Mouse (Mus musculus): ENCODE measurements around the gene Rnf157. TPM values are rescaled to one million over a fixed set of nuclear protein-coding genes. Genes with fewer than 3 reads are reported as not detected.

Gene Rnf157
- total and polyA plus RNA-seq, 3 experiments: 8.7 to 39.3 (median 10.9) TPM

DNA sequence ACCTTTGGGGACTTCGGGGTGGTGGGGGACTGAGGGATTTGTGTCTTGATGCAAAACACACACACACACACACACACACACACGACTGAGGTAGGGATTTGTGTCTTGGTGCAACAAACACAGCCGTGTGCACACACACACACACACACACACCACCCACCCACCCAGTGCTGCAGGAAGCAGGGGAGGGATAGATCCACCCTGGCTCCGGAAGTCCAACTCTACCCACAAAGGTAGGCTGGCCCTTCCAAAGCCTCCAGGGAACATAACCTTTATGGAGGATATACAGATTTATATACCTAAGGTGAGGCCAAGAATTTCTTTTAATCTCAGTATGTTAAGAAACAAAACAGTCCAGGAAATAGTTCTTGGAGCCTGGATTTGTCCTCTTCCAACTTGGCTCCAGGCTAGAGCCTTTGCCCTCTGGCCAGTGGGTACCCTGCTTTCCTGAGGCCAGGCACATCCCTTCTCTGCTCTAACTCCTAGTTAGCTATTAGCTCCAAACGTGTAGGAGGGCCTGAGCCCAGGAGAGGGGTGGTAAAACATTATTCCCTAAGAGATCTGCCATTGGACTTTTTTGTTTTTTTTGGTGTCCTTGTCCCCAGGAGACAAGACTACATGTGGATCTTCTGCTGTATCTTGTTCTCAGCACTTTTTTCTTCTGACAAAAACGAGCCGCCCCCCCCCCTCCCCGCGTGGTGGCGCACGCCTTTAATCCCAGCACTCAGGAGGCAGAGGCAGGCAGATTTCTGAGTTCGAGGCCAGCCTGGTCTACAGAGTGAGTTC is 22.3 kb upstream of the Rnf157 start (continued):
- no peak for TF ChIP-seq PAX5 (IDR thresholded peaks at IDR 0.05; ENCODE audit: low read length)
- no peak for TF ChIP-seq IRF4 (IDR thresholded peaks at IDR 0.05; ENCODE audit: low read depth, low read length)
- no peak for TF ChIP-seq USF2 (conservative IDR thresholded peaks at IDR 0.05; ENCODE audit: low read depth, low read length)
- TF ChIP-seq MAX (IDR thresholded peaks at IDR 0.05; ENCODE audit: low read length): no peak
- no peak for TF ChIP-seq CHD2 (IDR thresholded peaks at IDR 0.05; ENCODE audit: low read length)
- TF ChIP-seq RAD21 (IDR thresholded peaks at IDR 0.05; ENCODE audit: low read depth, low read length): no peak
- TF ChIP-seq TCF12 (IDR thresholded peaks at IDR 0.05; ENCODE audit: low read depth, low read length): no peak

DNA sequence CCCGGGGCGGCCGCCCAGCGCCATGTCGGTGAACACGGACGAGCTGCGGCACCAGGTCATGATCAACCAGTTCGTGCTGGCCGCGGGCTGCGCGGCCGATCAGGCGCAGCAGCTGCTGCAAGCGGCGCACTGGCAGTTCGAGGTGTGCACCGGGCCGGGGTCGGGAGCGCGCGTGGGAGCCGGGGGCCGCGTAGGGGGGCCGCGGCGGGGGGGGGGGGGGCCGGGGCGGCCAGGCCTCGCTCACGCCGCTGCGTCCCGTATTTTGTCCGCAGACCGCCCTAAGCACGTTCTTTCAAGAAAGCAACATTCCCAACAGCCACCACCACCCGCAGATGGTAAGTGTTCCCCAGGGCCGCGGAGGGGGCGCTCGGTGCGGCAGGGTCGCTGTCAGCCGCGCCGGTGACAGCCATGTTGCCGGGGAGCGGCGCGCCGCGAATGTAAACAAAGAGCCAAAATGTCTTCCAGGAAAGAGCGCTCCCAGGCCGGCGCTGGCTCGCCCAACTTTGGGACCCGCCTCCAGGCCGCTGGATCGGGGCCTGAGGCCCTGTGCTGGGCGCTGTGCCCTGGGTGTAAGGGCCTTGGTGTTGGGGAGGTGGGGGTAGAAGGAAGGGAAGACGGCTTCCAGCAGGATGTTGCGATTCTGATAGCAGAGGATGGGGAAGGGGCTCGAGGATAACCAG is 21.6 kb upstream of the Rnf157 start:
- H3K27me3 ChIP-seq (replicated peaks): no peaks in the 10 kb centered on the region
- H3K4me1 ChIP-seq (ENCODE audit: control insufficient read depth in 1 of 2, insufficient read depth in 2 of 2): peaks cover 27 to 65% of the 10 kb centered on the region in 2 experiments
- no peak for TF ChIP-seq TCF12 (IDR thresholded peaks at IDR 0.05; ENCODE audit: low read depth, low read length)
- peak; percentile 59; the same call in 1 of the 2 replicates for TF ChIP-seq MAX (IDR thresholded peaks at IDR 0.05; ENCODE audit: low read length)
- no peak for TF ChIP-seq USF2 (conservative IDR thresholded peaks at IDR 0.05; ENCODE audit: low read depth, low read length)
- no peak for TF ChIP-seq E2F4 (IDR thresholded peaks at IDR 0.05; ENCODE audit: insufficient replicate concordance, low read depth, low read length)
- no peak for TF ChIP-seq ZC3H11A (IDR thresholded peaks at IDR 0.05; ENCODE audit: low read depth, low read length)
- no peak for TF ChIP-seq SMC3 (IDR thresholded peaks at IDR 0.05; ENCODE audit: low read depth, low read length)
- TF ChIP-seq SIN3A (IDR thresholded peaks at IDR 0.05; ENCODE audit: low read length): peak; percentile 93
- TF ChIP-seq NRF1 (IDR thresholded peaks at IDR 0.05; ENCODE audit: low read depth, low read length): no peak
- TF ChIP-seq ZNF384 (IDR thresholded peaks at IDR 0.05; ENCODE audit: low read depth, low read length): no peak
- no peak for TF ChIP-seq RAD21 (IDR thresholded peaks at IDR 0.05; ENCODE audit: low read depth, low read length)
- no peak for TF ChIP-seq JUN (IDR thresholded peaks at IDR 0.05; ENCODE audit: insufficient read depth, low read depth, low read length)
- TF ChIP-seq POLR2A (IDR thresholded peaks at IDR 0.05; ENCODE audit: low read depth, low read length): peak; percentile 36; the same call in 1 of the 2 replicates
- no peak for TF ChIP-seq USF1 (IDR thresholded peaks at IDR 0.05; ENCODE audit: low read depth, low read length)
- no peak; the same call in 1 of the 2 replicates for TF ChIP-seq UBTF (IDR thresholded peaks at IDR 0.05; ENCODE audit: low read depth, low read length)
- TF ChIP-seq KAT2A (IDR thresholded peaks at IDR 0.05; ENCODE audit: insufficient replicate concordance, low read length): no peak
- no peak for TF ChIP-seq CHD2 (IDR thresholded peaks at IDR 0.05; ENCODE audit: low read length)
- TF ChIP-seq GABPA (IDR thresholded peaks at IDR 0.05; ENCODE audit: insufficient replicate concordance, low read depth, low read length): no peak
- TF ChIP-seq EP300 (IDR thresholded peaks at IDR 0.05; ENCODE audit: low read length): no peak
- TF ChIP-seq ELF1 (IDR thresholded peaks at IDR 0.05; ENCODE audit: low read depth, low read length): no peak
- TF ChIP-seq POLR2AphosphoS2 (IDR thresholded peaks at IDR 0.05; ENCODE audit: low read depth, low read length): no peak
- TF ChIP-seq MAZ (IDR thresholded peaks at IDR 0.05; ENCODE audit: low read depth, low read length): 0 out of 2 replicates have a peak, but pooled peaks have one; percentile 16
- TF ChIP-seq ETS1 (conservative IDR thresholded peaks at IDR 0.05; ENCODE audit: low read depth, low read length): 0 out of 2 replicates have a peak, but pooled peaks have one; percentile 9
- TF ChIP-seq TBP (conservative IDR thresholded peaks at IDR 0.05; ENCODE audit: low read depth, low read length): no peak
- 0 out of 2 replicates have a peak, but pooled peaks have one; percentile 3 for TF ChIP-seq NELFE (IDR thresholded peaks at IDR 0.05; ENCODE audit: low read depth, low read length)
- TF ChIP-seq IRF4 (IDR thresholded peaks at IDR 0.05; ENCODE audit: low read depth, low read length): no peak
- no peak for TF ChIP-seq MEF2A (IDR thresholded peaks at IDR 0.05; ENCODE audit: borderline replicate concordance, low read depth, low read length)
- TF ChIP-seq MAFK (IDR thresholded peaks at IDR 0.05; ENCODE audit: insufficient replicate concordance, low read length): no peak
- TF ChIP-seq MXI1 (IDR thresholded peaks at IDR 0.05; ENCODE audit: low read depth, low read length): peak; percentile 82
- no peak for TF ChIP-seq CHD1 (IDR thresholded peaks at IDR 0.05; ENCODE audit: low read depth, low read length)
- TF ChIP-seq ZMIZ1 (IDR thresholded peaks at IDR 0.05; ENCODE audit: low read depth, low read length): peak; percentile 20; the same call in 1 of the 2 replicates
- TF ChIP-seq JUND (conservative IDR thresholded peaks at IDR 0.05; ENCODE audit: low read depth, low read length): no peak
- no peak for TF ChIP-seq CTCF (conservative IDR thresholded peaks at IDR 0.05 in 1 of 2, IDR thresholded peaks at IDR 0.05 in 1 of 2; ENCODE audit: low read depth in 2 of 2, low read length in 2 of 2)
- peak overlapping the region; percentile 78; the same call in 1 of the 2 replicates for H3K4me2 ChIP-seq (ENCODE audit: insufficient read depth, low read depth, poor library complexity, severe bottlenecking)
- H3K27ac ChIP-seq (ENCODE audit: insufficient read depth, low read depth): peak overlapping the region; percentile 81
- dilution Hi-C loops (cut with MboI; ENCODE audit: extremely low pct_ligation_motif_present, extremely low pct_unique_long_range_greater_than_20kb, low sequenced_read_pairs) (no loop called here), in situ Hi-C loops (cut with MboI; ENCODE audit: low pct_ligation_motif_present, low pct_unique_long_range_greater_than_20kb, low sequenced_read_pairs) (no loop called here)
- H3K4me3 ChIP-seq (replicated peaks in 1 of 3; ENCODE audit: low read depth in 2 of 3, low read length in 2 of 3, poor library complexity in 1 of 3): peak overlapping the region; percentile 67 to 83 (median 74)
- H3K9me3 ChIP-seq (replicated peaks; ENCODE audit: low read length): no peaks in the 10 kb centered on the region
- H3K79me2 ChIP-seq (replicated peaks; ENCODE audit: control insufficient read depth, extremely low read depth, insufficient read depth, poor library complexity, severe bottlenecking): peaks cover 37% of the 10 kb centered on the region
- peaks cover 16 to 30% of the 10 kb centered on the region in 2 experiments for H3K36me3 ChIP-seq (replicated peaks in 1 of 2; ENCODE audit: control insufficient read depth in 1 of 2, insufficient read depth in 1 of 2, low read length in 1 of 2)
- no peak for DNase-seq (ENCODE audit: extremely low read depth)
- H3K9ac ChIP-seq (ENCODE audit: insufficient read depth, low read depth): peak overlapping the region; percentile 95

All from CH12.LX (cell line).